Comparison of ENCODE assay signal across 29 mouse cellular contexts in genomic region chr1:166817927-166818326, GRCm38 (mm10).
DNase-seq lines count a peak whose midpoint lies in the region; ATAC-seq and TF ChIP-seq lines count a peak whose summit lies in the region.
"Had no signal": no experiment of that assay in that cellular context is flagged by ENCODE, and none has a peak within 500 bp of the region (broad histone marks: within the 10 kb centered on the region; RNA-seq: fewer than 3 reads in every experiment).

No protein-coding gene starts in this region.

- TF ChIP-seq POLR2A in MEL (IDR thresholded peaks at IDR 0.05; ENCODE audit: control insufficient read depth in 1 of 2, insufficient read depth in 1 of 2, low read depth in 1 of 2, low read length in 2 of 2, poor library complexity in 1 of 2), result no peak

- ATAC-seq in common myeloid progenitor, adult 5-6 weeks (replicated peaks; ENCODE audit: low read depth, poor library complexity, severe bottlenecking), result peak; percentile 48; the same call in 1 of the 2 replicates
- ATAC-seq in megakaryocyte progenitor cell, adult 5-6 weeks (replicated peaks; ENCODE audit: poor library complexity), result peak; percentile 71
- no peak for ATAC-seq in inflammation-experienced regulatory T-cells, adult 6 months
- ATAC-seq: activated CD4-positive, CD25-positive, alpha-beta regulatory T cell, adult 4 months; forebrain, embryonic 13.5 days; forebrain, postnatal 0 days; hindbrain, embryonic 16.5 days; intestine, embryonic 16.5 days had no signal

- no peak for TF ChIP-seq RAD21 in MEL (IDR thresholded peaks at IDR 0.05; ENCODE audit: low read depth, low read length)

- no peaks in the 10 kb centered on the region for H3K27me3 ChIP-seq in MEL (ENCODE audit: control insufficient read depth in 1 of 2, insufficient read depth in 2 of 2, low read length in 2 of 2)
- H3K27me3 ChIP-seq: CH12.LX; forebrain, embryonic 13.5 days; heart, embryonic 12.5 days; heart, embryonic 15.5 days; hindbrain, embryonic 13.5 days had no signal

- no peak overlapping the region for H3K9ac ChIP-seq in MEL (ENCODE audit: control insufficient read depth, low read depth, low read length, poor library complexity, severe bottlenecking)
- H3K9ac ChIP-seq: forebrain, embryonic 13.5 days; forebrain, postnatal 0 days; heart, embryonic 12.5 days; heart, embryonic 15.5 days; hindbrain, embryonic 13.5 days had no signal

- H3K36me3 ChIP-seq in MEL (ENCODE audit: control insufficient read depth in 1 of 2, insufficient read depth in 2 of 2, low read length in 2 of 2), result peaks cover 0 to 32% of the 10 kb centered on the region in 2 experiments; a peak in 2 of 4 replicates
- H3K36me3 ChIP-seq: forebrain, embryonic 10.5 days; G1E; heart, embryonic 12.5 days; heart, embryonic 15.5 days; hindbrain, embryonic 10.5 days; hindbrain, embryonic 13.5 days had no signal

- no peaks in the 10 kb centered on the region for H3K79me2 ChIP-seq in MEL (ENCODE audit: control insufficient read depth, insufficient read depth, low read length, poor library complexity)

- no peak for DNase-seq in MEL (ENCODE audit: low read depth, low spot score)
- no peak for DNase-seq in thymus, adult 18-20 months
- DNase-seq in T-cell, adult 2 months (ENCODE audit: low spot score), result no peak
- DNase-seq: adrenal gland, adult 8-10 months; adrenal gland, postnatal 25 days; cerebellum, adult 11 months; cerebellum, adult 2 months; cerebellum, postnatal 10 days; cerebellum, postnatal 36 days; forebrain, postnatal 0 days; gastrocnemius, adult 2 months; gastrocnemius, postnatal 14 days; heart, adult 18-20 months; heart, postnatal 10 days; heart, postnatal 36 days had no signal

- peaks cover 29 to 35% of the 10 kb centered on the region in 2 experiments for H3K4me1 ChIP-seq in MEL (ENCODE audit: control insufficient read depth in 1 of 2, insufficient read depth in 2 of 2, low read length in 2 of 2)
- H3K4me1 ChIP-seq: forebrain, embryonic 10.5 days; forebrain, embryonic 13.5 days; heart, embryonic 12.5 days; heart, embryonic 15.5 days; hindbrain, embryonic 10.5 days; hindbrain, embryonic 13.5 days had no signal

- H3K27ac ChIP-seq in MEL (ENCODE audit: control insufficient read depth, low read depth, low read length), result peak overlapping the region; percentile 92
- H3K27ac ChIP-seq: forebrain, embryonic 10.5 days; forebrain, embryonic 13.5 days; gastrocnemius, adult 2 months; hindbrain, embryonic 10.5 days; hindbrain, embryonic 13.5 days had no signal

- H3K4me3 ChIP-seq in MEL (ENCODE audit: control insufficient read depth in 1 of 2, insufficient read depth in 1 of 2, low read depth in 2 of 2, low read length in 2 of 2), result no peak overlapping the region
- H3K4me3 ChIP-seq: forebrain, embryonic 10.5 days; forebrain, embryonic 13.5 days; gastrocnemius, adult 2 months; heart, embryonic 12.5 days; heart, embryonic 15.5 days; hindbrain, embryonic 10.5 days; hindbrain, embryonic 13.5 days had no signal

- no peaks in the 10 kb centered on the region for H3K9me3 ChIP-seq in MEL (replicated peaks; ENCODE audit: insufficient read depth, low read length)
- H3K9me3 ChIP-seq: forebrain, embryonic 10.5 days; forebrain, embryonic 13.5 days; heart, embryonic 15.5 days; hindbrain, embryonic 10.5 days; hindbrain, embryonic 13.5 days had no signal

- peak; percentile 37 to 39; a peak in 2 of 4 replicates for TF ChIP-seq EP300 in MEL (IDR thresholded peaks at IDR 0.05; ENCODE audit: low read depth in 1 of 2, low read length in 2 of 2)

- no peak for TF ChIP-seq CTCF in MEL (IDR thresholded peaks at IDR 0.05 in 2 of 3, conservative IDR thresholded peaks at IDR 0.05 in 1 of 3; ENCODE audit: control insufficient read depth in 1 of 3, insufficient read depth in 1 of 3, low read depth in 2 of 3, low read length in 3 of 3, poor library complexity in 1 of 3, severe bottlenecking in 1 of 3)

TF ChIP-seq in MEL, 35 proteins besides CTCF, POLR2A, EP300 and RAD21:
- no peak for TF ChIP-seq POLR2AphosphoS5 (IDR thresholded peaks at IDR 0.05; ENCODE audit: borderline replicate concordance, low read depth, low read length)
- TF ChIP-seq SIN3A (IDR thresholded peaks at IDR 0.05; ENCODE audit: low read length), result no peak
- no peak for TF ChIP-seq POLR2AphosphoS2 (IDR thresholded peaks at IDR 0.05; ENCODE audit: low read length)
- TF ChIP-seq GATA1 (IDR thresholded peaks at IDR 0.05; ENCODE audit: low read depth, low read length), result no peak
- TF ChIP-seq MYC (IDR thresholded peaks at IDR 0.05; ENCODE audit: low read depth, low read length), result no peak
- TF ChIP-seq ETS1 (IDR thresholded peaks at IDR 0.05; ENCODE audit: low read depth, low read length), result no peak
- no peak for TF ChIP-seq MYB (IDR thresholded peaks at IDR 0.05; ENCODE audit: low read depth, low read length)
- TF ChIP-seq BHLHE40 (IDR thresholded peaks at IDR 0.05; ENCODE audit: borderline replicate concordance, low read depth, low read length), result no peak
- no peak for TF ChIP-seq ZKSCAN1 (IDR thresholded peaks at IDR 0.05; ENCODE audit: low read depth, low read length)
- TF ChIP-seq NRF1 (IDR thresholded peaks at IDR 0.05; ENCODE audit: insufficient read depth, low read depth, low read length, poor library complexity, severe bottlenecking), result no peak
- TF ChIP-seq MAX (IDR thresholded peaks at IDR 0.05; ENCODE audit: low read length), result no peak
- TF ChIP-seq UBTF (IDR thresholded peaks at IDR 0.05; ENCODE audit: borderline replicate concordance, insufficient read depth, low read depth, low read length), result no peak
- TF ChIP-seq MAFK (IDR thresholded peaks at IDR 0.05; ENCODE audit: borderline replicate concordance, low read depth, low read length), result no peak
- no peak for TF ChIP-seq NELFE (IDR thresholded peaks at IDR 0.05; ENCODE audit: low read depth, low read length)
